In the genomic region with DNA sequence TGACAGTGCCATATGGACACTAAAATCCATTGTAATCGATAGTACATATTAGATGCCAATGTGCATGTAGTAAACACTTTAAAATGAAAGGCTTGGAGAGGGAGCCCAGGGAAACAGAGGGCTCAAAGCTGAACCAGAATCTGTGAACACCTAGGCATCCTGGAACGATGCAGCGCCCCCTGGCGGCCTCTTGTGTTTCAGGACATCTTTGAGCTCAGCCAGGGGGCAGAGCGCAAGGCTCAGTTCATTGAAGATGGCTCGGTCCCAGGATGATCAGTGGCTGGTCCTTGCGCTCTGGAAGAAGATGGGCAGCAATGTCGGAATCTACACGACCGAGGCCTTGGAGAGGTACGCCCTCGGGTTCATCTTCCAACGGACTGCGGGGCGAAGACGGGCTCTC, we compare ENCODE assay signal across 8 mouse cellular contexts. TPM values are rescaled to one million over a fixed set of nuclear protein-coding genes. Genes with fewer than 3 reads are reported as not detected.
DNase-seq lines count a peak whose midpoint lies in the region; ATAC-seq and TF ChIP-seq lines count a peak whose summit lies in the region.
"Not testable (repeated sequence)": the region's sequence is repeated elsewhere in the genome, so short reads cannot be mapped to it uniquely, and the experiment has no call there.

Gene Hbq1a, plus strand, starts transcription at position 205 of the 400 bp plus-strand sequence.

- not testable (repeated sequence) for ATAC-seq in heart, embryonic 14.5 days (ENCODE audit: insufficient number of reproducible peaks, insufficient read depth, low FRiP score, low read depth)
- peak; percentile 60 for ATAC-seq in kidney, embryonic 16.5 days (ENCODE audit: low FRiP score, low TSS enrichment)
- ATAC-seq in limb, embryonic 13.5 days (ENCODE audit: low FRiP score, low read depth), result peak; percentile 63; the same call in 1 of the 2 replicates
- ATAC-seq in midbrain, embryonic 13.5 days, result peak; percentile 67

- not testable (repeated sequence) for H3K4me1 ChIP-seq in bone marrow macrophage, adult 2 months (ENCODE audit: control insufficient read depth, insufficient read depth, low read length); heart, embryonic 14.5 days (ENCODE audit: control insufficient read depth in 2 of 2, insufficient read depth in 2 of 2, low read length in 2 of 2); kidney, embryonic 16.5 days (ENCODE audit: insufficient read depth, low read length); limb, embryonic 13.5 days; midbrain, embryonic 13.5 days (replicated peaks)
- H3K4me1 ChIP-seq in erythroblast, embryonic 14.5 days (ENCODE audit: control insufficient read depth), result peaks cover 47% of the 10 kb centered on the region

- not testable (repeated sequence) for H3K9ac ChIP-seq in heart, embryonic 14.5 days (ENCODE audit: low read length); kidney, embryonic 16.5 days (replicated peaks; ENCODE audit: low read length); limb, embryonic 13.5 days; midbrain, embryonic 13.5 days (replicated peaks)

- H3K4me2 ChIP-seq in heart, embryonic 14.5 days (ENCODE audit: low read length), result peak within 1 kb of the TSS; percentile 12
- peak within 1 kb of the TSS; percentile 47 for H3K4me2 ChIP-seq in kidney, embryonic 16.5 days (replicated peaks; ENCODE audit: low read depth, low read length)
- H3K4me2 ChIP-seq in limb, embryonic 13.5 days (replicated peaks), result peak within 1 kb of the TSS; percentile 58
- peak within 1 kb of the TSS; percentile 50 for H3K4me2 ChIP-seq in midbrain, embryonic 13.5 days (replicated peaks)

- 5% methylated on average over 16 of the region's 16 CpGs for WGBS in heart, embryonic 14.5 days
- 8% methylated on average over 16 of the region's 16 CpGs for WGBS in kidney, embryonic 16.5 days
- 9% methylated on average over 16 of the region's 16 CpGs for WGBS in limb, embryonic 13.5 days
- 5% methylated on average over 16 of the region's 16 CpGs for WGBS in midbrain, embryonic 13.5 days

- peaks cover 59% of the 10 kb centered on the region for H3K36me3 ChIP-seq in erythroblast, embryonic 14.5 days (ENCODE audit: control insufficient read depth)
- H3K36me3 ChIP-seq in heart, embryonic 14.5 days (ENCODE audit: control insufficient read depth, insufficient read depth, low read length); kidney, embryonic 16.5 days (ENCODE audit: insufficient read depth, low read length); limb, embryonic 13.5 days; midbrain, embryonic 13.5 days: not testable (repeated sequence)

- peak; percentile 68 for TF ChIP-seq CTCF in bone marrow macrophage, adult 2 months (IDR thresholded peaks at IDR 0.05; ENCODE audit: low read depth, low read length)

- peaks cover 16% of the 10 kb centered on the region for H3K27me3 ChIP-seq in erythroblast, embryonic 14.5 days (ENCODE audit: control insufficient read depth)
- peaks cover 21% of the 10 kb centered on the region for H3K27me3 ChIP-seq in heart, embryonic 14.5 days (ENCODE audit: control insufficient read depth, insufficient read depth, low read length)
- H3K27me3 ChIP-seq in kidney, embryonic 16.5 days (ENCODE audit: insufficient read depth, low read length), result peaks cover 20% of the 10 kb centered on the region
- H3K27me3 ChIP-seq in limb, embryonic 13.5 days, result peaks cover 15% of the 10 kb centered on the region
- peaks cover 13% of the 10 kb centered on the region for H3K27me3 ChIP-seq in midbrain, embryonic 13.5 days

- DNase-seq in A20 (ENCODE audit: low read depth, low spot score), result peak; percentile 36
- peak; percentile 35 to 58 for DNase-seq in right cerebral cortex, postnatal 36 days (ENCODE audit: low spot score in 2 of 2)

- peak within 1 kb of the TSS; percentile 59 for H3K4me3 ChIP-seq in bone marrow macrophage, adult 2 months (ENCODE audit: insufficient read depth, low read length)
- H3K4me3 ChIP-seq in erythroblast, embryonic 14.5 days (replicated peaks), result peak within 1 kb of the TSS; percentile 67
- H3K4me3 ChIP-seq in heart, embryonic 14.5 days (ENCODE audit: control insufficient read depth in 1 of 2, insufficient read depth in 1 of 2, low read depth in 1 of 2, low read length in 2 of 2), result not testable (repeated sequence)
- peak within 1 kb of the TSS; percentile 23; the same call in 1 of the 2 replicates for H3K4me3 ChIP-seq in kidney, embryonic 16.5 days (ENCODE audit: low read length)
- H3K4me3 ChIP-seq in limb, embryonic 13.5 days, result peak within 1 kb of the TSS; percentile 31
- H3K4me3 ChIP-seq in midbrain, embryonic 13.5 days (replicated peaks), result peak within 1 kb of the TSS; percentile 28

- not testable (repeated sequence) for H3K9me3 ChIP-seq in erythroblast, embryonic 14.5 days (ENCODE audit: control insufficient read depth, low read length); heart, embryonic 14.5 days (ENCODE audit: control insufficient read depth, low read length); kidney, embryonic 16.5 days (ENCODE audit: low read length); limb, embryonic 13.5 days; midbrain, embryonic 13.5 days

- not testable (repeated sequence) for H3K27ac ChIP-seq in bone marrow macrophage, adult 2 months (ENCODE audit: insufficient read depth, low read depth, low read length); heart, embryonic 14.5 days (replicated peaks in 1 of 2; ENCODE audit: control insufficient read depth in 1 of 2, insufficient read depth in 1 of 2, low read depth in 2 of 2, low read length in 2 of 2); kidney, embryonic 16.5 days (ENCODE audit: low read length); limb, embryonic 13.5 days; midbrain, embryonic 13.5 days

- not testable (repeated sequence) for TF ChIP-seq POLR2A in bone marrow macrophage, adult 2 months (IDR thresholded peaks at IDR 0.05; ENCODE audit: borderline replicate concordance, low read depth, low read length)

RNA-seq across cellular contexts. Expression of gene Hbq1a, which starts in this region (rescaled TPM):
- not detected in 2 replicates for polyA plus RNA-seq in bone marrow macrophage, adult 2 months (2012; ENCODE audit: insufficient read depth, insufficient read length, missing spikeins)
- polyA plus RNA-seq in erythroblast, embryonic 14.5 days (2012), result 0.09 and 1.1 TPM in 2 replicates
- polyA plus RNA-seq in heart, embryonic 14.5 days (2014; fragmentation: Nextera tagmentation; extraction: Ambion mirVana), result 1.2 and 2.5 TPM in 2 replicates
- 0.37 and 0.78 TPM in 2 replicates for polyA plus RNA-seq in kidney, embryonic 16.5 days (2015; fragmentation: Nextera tagmentation; extraction: Ambion mirVana)
- polyA plus RNA-seq in limb, embryonic 13.5 days (2015; fragmentation: Nextera tagmentation; extraction: Ambion mirVana), result 0.39 and 0.46 TPM in 2 replicates
- 1.4 TPM in 1 of 2 replicates, not detected in the other for polyA plus RNA-seq in midbrain, embryonic 13.5 days (2015; fragmentation: Nextera tagmentation; extraction: Ambion mirVana)

Comparison
In these comparisons a context has a peak if more than half of its experiments do, and no peak if none do; other contexts are left out.
1. Peak in ATAC-seq, H3K4me3 ChIP-seq and H3K4me2 ChIP-seq in kidney, embryonic 16.5 days; RNA of the gene not detected or under 1 TPM.
2. Peak in ATAC-seq, H3K4me3 ChIP-seq and H3K4me2 ChIP-seq in limb, embryonic 13.5 days; RNA of the gene not detected or under 1 TPM.